Mouse (Mus musculus) natural killer cell, adult 2 months (primary cell): ENCODE data around the gene Lemd2.
A peak's percentile ranks its signal among the peaks of the same experiment; 100 is the strongest.

ENCODE experiments used
- DNase-seq, 2 experiments: peaks; one replicate each; pipeline ENCODE4 v3.0.0; 2022; ENCODE audit warnings: low spot score in 2 of 2

The Lemd2 gene

DNA sequence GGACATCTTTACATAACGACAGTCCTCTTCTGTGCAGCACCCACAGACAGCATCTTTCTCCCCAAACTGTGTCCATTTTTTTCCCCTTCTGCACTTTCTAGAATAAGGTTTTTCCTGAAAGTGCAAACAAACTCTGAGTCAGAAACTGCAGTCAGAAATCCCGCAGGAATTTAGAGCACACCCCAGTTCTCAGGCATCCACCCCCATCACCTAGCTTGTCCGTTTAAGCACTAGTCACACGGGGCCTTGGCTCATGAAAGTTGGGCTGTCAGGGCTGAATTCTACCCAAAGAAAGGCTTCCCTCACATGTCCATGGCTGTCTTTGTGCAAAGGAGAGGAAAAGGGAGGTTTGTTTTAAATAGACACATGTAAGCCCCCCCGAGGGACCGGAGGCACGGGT is 23.0 kb upstream of the Lemd2 start:
- no peak for DNase-seq

DNA sequence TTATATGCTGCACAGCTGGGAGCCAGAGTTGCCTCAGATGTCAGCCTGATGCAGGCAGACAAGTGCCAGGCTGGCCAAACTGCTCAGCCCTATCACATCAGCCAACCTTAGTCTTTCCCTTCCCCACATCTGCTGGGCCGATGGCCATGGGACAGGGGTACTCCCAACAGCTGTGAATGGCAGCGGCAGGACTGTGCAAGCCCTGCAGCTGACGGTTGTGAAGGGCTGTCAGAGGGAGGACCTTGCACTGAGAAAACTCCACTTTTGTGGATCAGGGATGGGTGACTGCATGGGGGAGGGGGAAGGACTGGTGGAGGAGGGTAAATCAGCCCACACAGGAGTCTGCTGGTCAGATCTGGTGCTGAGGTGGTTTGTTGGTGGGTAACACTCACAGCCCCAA is 22.4 kb upstream of the Lemd2 start:
- DNase-seq, result no peak

DNA sequence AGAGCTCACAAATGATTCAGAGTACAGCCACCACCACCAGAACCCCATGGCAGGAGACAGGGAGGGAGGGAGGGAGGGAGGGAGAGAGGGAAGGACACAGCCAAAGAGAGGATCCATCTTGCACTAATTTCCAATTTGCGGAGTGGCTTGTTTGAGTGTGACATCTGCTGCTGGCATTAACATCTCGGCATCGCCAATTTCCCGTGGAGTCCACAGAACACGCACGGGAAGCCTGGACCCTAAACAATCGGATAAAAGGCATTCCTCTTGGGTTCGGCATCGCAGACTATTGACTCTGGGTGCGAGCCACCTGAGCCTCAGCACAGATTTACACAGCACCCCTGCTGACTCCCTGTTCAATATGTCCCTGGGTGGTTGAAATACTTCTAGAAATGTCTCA is 21.5 kb upstream of the Lemd2 start:
- DNase-seq, result no peak

DNA sequence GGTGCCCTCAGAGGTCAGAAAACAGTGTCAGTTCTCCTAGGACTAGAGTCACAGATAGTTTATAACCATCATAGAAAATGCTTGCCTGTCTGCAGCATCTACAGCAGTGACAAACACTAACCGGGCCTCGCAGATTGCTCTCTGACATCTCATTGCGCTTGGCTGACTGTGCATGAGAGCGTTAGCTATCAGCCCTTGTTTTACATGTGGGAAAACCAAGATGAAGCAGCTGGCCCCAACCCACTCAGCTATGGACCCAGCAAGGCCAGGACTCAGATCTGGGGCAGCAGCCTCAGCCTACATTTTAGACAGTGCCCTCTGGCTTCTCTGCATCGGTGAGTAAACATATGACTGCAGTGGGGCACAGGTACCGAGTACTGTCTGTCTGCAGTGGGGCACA is 19.6 kb upstream of the Lemd2 start:
- DNase-seq, result no peak

- no peak for DNase-seq
These were observed 17.3 kb upstream of the Lemd2 start for GRCm38 (mm10) chr17:27221562-27221961.

DNA sequence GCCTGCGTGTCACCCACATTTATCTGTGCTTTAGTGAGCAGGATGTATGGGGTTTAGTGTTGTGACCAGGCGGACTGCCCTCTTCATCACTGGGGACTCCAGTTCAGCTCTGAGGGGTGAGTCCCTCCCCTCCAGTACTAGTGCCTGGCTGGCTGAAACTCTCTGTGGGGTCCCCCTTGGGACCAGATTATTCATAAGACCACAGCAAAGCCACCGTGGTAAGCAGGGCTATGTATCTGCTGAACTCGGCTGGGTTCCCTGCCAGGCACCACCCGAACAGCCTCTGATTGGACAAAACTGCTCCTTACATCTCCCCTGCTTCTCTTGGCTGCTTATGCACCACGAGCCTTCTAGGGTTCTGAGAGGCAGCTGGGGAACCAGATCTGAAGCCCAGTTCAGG is 14.6 kb upstream of the Lemd2 start:
- no peak for DNase-seq

- DNase-seq, result no peak
These were observed 14.1 kb upstream of the Lemd2 start for GRCm38 (mm10) chr17:27218364-27218763.

DNA sequence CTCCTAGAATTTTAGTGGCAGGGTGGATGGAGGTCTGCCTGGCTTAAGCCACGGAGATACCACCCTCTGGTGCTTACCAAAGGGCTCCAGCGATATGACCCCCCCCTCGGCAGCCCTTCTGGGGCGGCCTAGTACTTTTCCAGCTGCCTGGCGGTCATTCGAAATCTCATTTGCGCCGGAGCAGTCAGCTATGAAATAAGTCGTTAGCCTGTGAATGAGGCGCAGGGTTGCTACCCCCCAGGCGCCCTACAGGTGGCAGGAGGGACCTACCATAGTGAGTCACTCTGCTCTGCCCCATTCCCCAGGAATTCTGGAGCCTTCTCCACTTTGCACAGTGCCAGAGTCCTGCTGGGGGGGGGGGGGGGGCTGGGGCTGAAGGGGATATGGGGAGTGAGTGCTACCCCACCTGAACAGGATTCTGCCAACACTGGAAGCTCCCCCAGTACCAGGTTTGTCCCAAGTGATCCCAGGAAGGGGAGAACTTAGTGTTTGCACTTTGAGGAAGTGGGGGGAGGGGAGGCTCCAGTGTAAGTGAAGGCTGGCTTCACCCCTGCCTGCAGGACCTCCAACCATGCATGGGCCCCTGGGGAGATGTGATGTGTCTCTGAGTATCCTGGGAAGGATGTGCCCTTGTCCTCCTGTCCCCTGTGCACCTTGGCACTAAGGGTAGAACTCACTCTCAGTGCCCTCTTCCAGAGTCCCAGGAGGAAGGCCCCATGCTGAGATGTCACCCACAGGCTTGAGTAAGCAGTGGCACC is 8.7 kb upstream of the Lemd2 start:
- no peak for DNase-seq

GRCm38 (mm10) chr17:27212006-27212405 is 7.7 kb upstream of the Lemd2 start:
- no peak for DNase-seq

GRCm38 (mm10) chr17:27207113-27207707 is 2.9 kb upstream of the Lemd2 start:
- peak in 1 of 2 experiments; percentile 36 for DNase-seq

DNA sequence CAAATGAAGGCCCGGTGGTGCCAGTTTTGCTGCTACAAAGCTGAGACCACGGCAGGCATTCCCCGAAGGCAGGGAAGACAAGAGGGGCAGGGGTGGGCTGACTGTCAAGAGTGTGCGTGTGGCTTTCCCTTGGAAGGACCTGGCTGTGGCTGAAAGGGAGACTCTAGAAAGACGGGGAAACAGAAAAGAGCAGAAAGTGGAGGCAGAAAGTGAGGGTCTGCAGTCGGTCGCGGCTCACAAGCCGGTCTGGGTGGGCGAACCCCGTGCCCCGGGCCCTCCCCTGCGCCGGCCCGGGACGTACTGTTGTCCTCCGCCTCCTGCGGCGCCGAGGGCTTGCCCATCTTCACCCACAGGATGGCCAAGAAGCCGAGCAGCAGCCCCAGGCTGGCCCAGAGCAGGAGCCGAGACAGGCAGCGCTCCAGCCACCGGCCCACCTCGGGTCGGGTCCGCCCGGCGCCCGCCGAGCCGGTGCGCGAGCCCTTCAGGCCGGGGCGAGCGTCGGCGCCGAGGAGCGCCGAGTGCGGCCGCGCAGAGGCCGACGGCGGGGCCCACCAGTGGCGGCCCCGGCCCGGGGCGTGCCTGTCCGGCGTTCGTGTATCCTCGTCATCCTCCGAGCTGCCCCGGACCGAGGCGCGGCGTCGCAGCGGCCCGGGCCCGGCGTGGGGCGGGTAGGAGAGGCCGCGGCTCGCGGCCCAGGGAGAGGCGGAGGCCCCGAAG is 753 bp downstream of the Lemd2 start:
- DNase-seq, result peak in 1 of 2 experiments; percentile 56

DNA sequence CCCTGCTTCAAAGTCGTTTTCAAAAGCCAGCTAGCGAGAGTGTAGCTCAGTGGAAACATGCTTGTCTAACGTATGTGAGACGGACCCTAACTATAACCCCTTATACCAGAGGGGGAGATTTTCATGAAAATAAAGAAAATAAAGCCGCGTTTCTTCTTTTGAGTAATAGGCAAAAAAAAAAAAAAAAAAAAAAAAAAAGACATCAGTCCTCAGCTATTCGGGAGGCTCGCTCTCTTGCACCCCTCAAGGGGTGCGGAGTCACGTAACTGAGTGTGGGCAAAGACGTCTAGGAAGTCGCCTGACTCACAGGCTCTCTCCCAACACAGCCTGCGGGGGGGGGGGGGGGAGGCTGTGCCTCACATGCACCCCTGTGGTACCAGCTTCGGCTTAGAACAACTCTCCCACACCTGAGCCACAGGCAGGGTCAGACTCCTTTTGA is 1.3 kb downstream of the Lemd2 start:
- peak in 1 of 2 experiments; percentile 37 for DNase-seq

DNA sequence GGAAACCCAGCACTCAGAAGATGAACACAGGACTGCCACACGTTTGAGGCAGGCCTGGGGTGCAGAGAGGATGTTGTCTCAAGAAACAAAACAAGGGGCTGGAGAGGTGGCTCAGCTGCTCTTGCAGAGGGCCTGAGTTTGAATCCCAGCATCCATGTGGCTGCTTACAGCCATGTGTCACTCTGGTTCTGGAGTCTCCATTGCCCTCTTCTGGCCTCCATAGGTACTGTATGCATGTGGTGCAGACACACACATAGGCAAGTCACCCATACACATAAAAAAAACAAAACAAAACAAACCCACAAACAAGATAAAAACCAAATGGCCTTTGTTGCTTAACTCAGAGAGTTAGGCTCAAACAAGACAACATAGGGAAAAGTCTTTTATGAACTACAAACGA is 2.3 kb downstream of the Lemd2 start:
- no peak for DNase-seq

GRCm38 (mm10) chr17:27200801-27201200 is 3.5 kb downstream of the Lemd2 start:
- no peak for DNase-seq

GRCm38 (mm10) chr17:27199864-27200263 is 4.4 kb downstream of the Lemd2 start:
- no peak for DNase-seq

DNA sequence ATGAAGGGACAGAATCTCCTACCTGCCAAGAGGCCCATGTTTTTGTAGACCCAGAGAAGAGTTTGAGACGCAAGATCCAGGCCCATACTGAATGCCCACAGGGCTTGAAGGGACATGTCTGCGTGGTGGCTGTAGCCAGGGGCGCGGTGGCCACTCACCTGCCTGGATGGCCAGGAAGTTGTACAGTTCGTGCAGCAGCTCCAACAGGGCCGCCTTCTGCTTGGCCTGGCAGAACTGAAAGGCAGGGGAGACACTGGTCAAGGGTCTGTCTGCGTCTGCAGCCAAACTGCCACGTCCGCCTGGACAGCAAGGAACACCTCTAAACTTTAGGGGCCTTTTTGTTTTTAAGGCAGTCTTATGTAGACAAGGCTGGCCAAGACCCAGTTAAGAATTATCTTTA is 5.1 kb downstream of the Lemd2 start:
- DNase-seq, result no peak

DNA sequence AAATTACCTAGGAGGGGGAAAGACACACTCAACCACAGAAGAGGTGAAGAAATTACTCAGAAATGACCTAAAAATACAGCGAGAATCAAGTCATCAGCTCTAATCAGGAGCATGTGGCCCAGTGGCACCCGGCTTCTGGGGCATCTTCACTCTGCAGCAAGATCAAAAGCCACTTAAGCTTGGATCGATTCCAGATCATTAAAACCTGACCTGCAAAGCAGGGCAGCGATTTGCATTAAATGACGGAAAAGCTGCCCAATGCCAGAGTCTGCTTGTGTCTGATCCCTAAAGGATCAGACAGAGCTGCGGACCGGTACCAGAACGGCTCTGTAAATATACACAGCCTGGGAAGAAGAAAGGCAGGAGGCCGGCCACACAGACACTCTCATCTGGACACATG is 8.1 kb downstream of the Lemd2 start:
- DNase-seq, result no peak

- DNase-seq, result no peak
These were observed 9.7 kb downstream of the Lemd2 start for GRCm38 (mm10) chr17:27194258-27195185.

- no peak for DNase-seq
These were observed 12.5 kb downstream of the Lemd2 start for GRCm38 (mm10) chr17:27191804-27192203.

DNA sequence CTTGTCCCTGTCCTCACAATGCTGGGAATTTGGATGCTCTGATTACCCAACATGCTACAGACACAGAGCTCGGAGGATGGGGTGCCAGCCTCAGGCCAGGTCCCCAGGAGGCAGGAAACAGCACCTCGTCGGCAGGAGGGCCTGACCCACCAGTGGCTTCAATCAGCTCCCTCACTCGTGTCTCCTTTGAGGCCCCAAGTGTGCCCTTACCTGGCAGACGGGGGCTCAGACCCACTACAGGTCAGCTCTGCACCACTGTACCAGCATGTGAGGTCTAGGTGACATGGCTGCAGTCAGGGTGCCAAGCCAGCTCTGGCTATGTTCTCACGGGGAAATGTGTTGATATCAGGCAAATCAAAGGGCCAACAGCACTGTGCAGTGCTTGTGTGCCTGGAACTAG is 13.1 kb downstream of the Lemd2 start:
- no peak for DNase-seq

DNA sequence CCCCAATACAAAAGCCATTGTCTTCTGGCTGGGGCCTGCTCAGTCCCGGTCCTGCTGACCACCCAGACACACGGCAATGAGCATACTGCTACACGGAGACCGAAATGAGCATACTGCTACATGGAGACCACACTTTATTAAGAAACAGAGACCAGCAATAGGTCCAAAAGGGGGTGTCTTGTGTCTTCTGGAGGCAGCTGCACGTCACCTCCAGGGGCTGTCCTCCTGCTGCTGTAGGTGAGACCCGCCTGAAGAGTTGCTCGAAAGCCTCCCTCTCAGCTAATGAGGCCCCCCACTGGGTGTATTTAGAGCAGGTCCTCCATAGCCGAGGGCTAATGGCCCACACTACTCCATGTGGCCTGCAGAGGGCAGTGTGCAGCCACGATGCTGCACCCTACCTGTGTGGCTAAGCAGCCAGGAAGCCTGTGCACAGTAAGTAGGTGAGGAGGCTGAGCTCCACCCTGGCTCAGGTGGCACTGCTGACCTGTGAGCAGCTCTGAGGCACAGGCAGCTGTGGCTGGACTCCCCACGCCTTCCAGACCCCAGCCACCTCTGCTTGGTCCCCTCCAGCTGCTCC is 14.5 kb downstream of the Lemd2 start:
- DNase-seq, result peak; percentile 41 to 64
